Mouse (Mus musculus) limb, embryonic 12.5 days (tissue): ENCODE measurements around the gene Crlf1. TPM values are rescaled to one million over a fixed set of nuclear protein-coding genes. Genes with fewer than 3 reads are reported as not detected.

ENCODE experiments used
- ATAC-seq: fragments of 200-750 bp; cut with Nextera tagmentation; 2 replicates; pipeline ENCODE4 v1.8.0; 2017; ENCODE audit warnings: low read depth, moderate TSS enrichment; ENCODE audit not compliant: insufficient number of reproducible peaks, insufficient read depth, low FRiP score, low TSS enrichment
- H3K27ac ChIP-seq: fragments of 300-500 bp; sonication (generic); 2 replicates; pipeline ENCODE4 v1.5.1; 2016; ENCODE audit warnings: mild to moderate bottlenecking, moderate library complexity
- H3K27me3 ChIP-seq: fragments of 300-500 bp; sonication (generic); 2 replicates; pipeline ENCODE4 v1.6.1; 2016; ENCODE audit warnings: mild to moderate bottlenecking, moderate library complexity
- H3K36me3 ChIP-seq: fragments of 300-500 bp; sonication (generic); 2 replicates; pipeline ENCODE4 v1.6.1; 2016; ENCODE audit warnings: mild to moderate bottlenecking, moderate library complexity
- H3K4me1 ChIP-seq: fragments of 300-500 bp; sonication (generic); replicated peaks from 2 replicates; pipeline ENCODE4 v1.6.1; 2016
- H3K4me2 ChIP-seq: fragments of 300-500 bp; sonication (generic); 2 replicates; pipeline ENCODE4 v1.6.1; 2016; ENCODE audit warnings: mild to moderate bottlenecking, moderate library complexity
- H3K4me3 ChIP-seq: fragments of 300-500 bp; sonication (generic); replicated peaks from 2 replicates; pipeline ENCODE4 v1.5.1; 2016; ENCODE audit warnings: mild to moderate bottlenecking
- H3K9ac ChIP-seq: fragments of 300-500 bp; sonication (generic); replicated peaks from 2 replicates; pipeline ENCODE4 v1.6.1; 2016; ENCODE audit warnings: mild to moderate bottlenecking, moderate library complexity
- H3K9me3 ChIP-seq: fragments of 300-500 bp; sonication (generic); 2 replicates; pipeline ENCODE4 v1.6.1; 2016; ENCODE audit warnings: mild to moderate bottlenecking, moderate library complexity
- WGBS: fragments of 180-500 bp; shearing (Covaris S2); methylation state at CpG from one replicate; pipeline ENCODE4 v1.1.7; 2016; 5-methylcytosine and 5-hydroxymethylcytosine counted together
- polyA plus RNA-seq: library from polyadenylated mRNA; unstranded; fragments of >200 nt; fragmentation: Nextera tagmentation; extraction: Ambion mirVana; gene quantifications from 2 replicates; pipeline ENCODE4 v1.2.1, GENCODE M21; 2016

Gene Crlf1
- polyA plus RNA-seq, 1 experiment from 2014 or later, result 82.4 TPM

GRCm38 (mm10) chr8:70468733-70469132 is 24.2 kb upstream of the Crlf1 start:
- Histone ChIP-seq H3K9me3 (no peaks in the 10 kb centered on the region), H3K9ac (no peak overlapping the region), H3K27me3 (no peaks in the 10 kb centered on the region), H3K36me3 (peaks cover 10% of the 10 kb centered on the region), H3K4me2 (no peak overlapping the region), H3K4me1 (peaks cover 24% of the 10 kb centered on the region), H3K27ac (no peak overlapping the region), H3K4me3 (no peak overlapping the region)
- ATAC-seq, result no peak
- 88% methylated on average over 4 of the region's 4 CpGs for WGBS

GRCm38 (mm10) chr8:70469295-70469916 is 23.6 kb upstream of the Crlf1 start:
- H3K9ac ChIP-seq, result no peak overlapping the region
- H3K4me3 ChIP-seq, result no peak overlapping the region
- H3K4me2 ChIP-seq, result no peak overlapping the region
- no peak overlapping the region for H3K27ac ChIP-seq
- H3K27me3 ChIP-seq, result no peaks in the 10 kb centered on the region
- WGBS, result 70% methylated on average over 10 of the region's 10 CpGs
- no peaks in the 10 kb centered on the region for H3K9me3 ChIP-seq
- peaks cover 23% of the 10 kb centered on the region for H3K4me1 ChIP-seq
- H3K36me3 ChIP-seq, result peaks cover 10% of the 10 kb centered on the region
- ATAC-seq, result no peak

- H3K4me1 ChIP-seq, result peaks cover 23% of the 10 kb centered on the region
- H3K9ac ChIP-seq, result no peak overlapping the region
- H3K4me2 ChIP-seq, result no peak overlapping the region
- 0 out of 2 replicates have a peak, but pooled peaks have one; percentile 40 for ATAC-seq
- H3K27me3 ChIP-seq, result no peaks in the 10 kb centered on the region
- no peaks in the 10 kb centered on the region for H3K9me3 ChIP-seq
- no peak overlapping the region for H3K4me3 ChIP-seq
- H3K36me3 ChIP-seq, result peaks cover 10% of the 10 kb centered on the region
- H3K27ac ChIP-seq, result no peak overlapping the region
- WGBS, result 69% methylated on average over 2 of the region's 2 CpGs
These were observed 23.0 kb upstream of the Crlf1 start for GRCm38 (mm10) chr8:70469938-70470337.

DNA sequence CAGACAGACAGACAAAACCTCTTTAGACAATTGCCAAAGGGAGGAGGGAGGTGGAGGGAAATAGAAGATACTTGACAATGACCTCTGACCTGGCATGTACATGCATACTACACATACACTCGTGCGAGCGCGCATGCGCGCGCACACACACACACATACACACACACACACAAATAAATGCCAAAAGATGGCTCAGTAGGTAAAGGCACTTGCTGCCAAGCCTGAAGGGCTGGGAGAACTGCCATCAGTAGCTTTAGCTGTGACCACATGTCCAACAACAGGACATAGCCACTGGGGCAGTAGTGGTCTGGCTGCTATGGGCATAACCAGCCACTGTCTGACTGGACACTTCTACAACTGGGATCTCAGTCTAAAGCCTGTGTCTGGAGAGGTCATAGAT is 21.1 kb upstream of the Crlf1 start:
- no peak overlapping the region for H3K9ac ChIP-seq
- H3K27ac ChIP-seq, result no peak overlapping the region
- peaks cover 29% of the 10 kb centered on the region for H3K4me1 ChIP-seq
- H3K27me3 ChIP-seq, result no peaks in the 10 kb centered on the region
- ATAC-seq, result no peak
- H3K4me3 ChIP-seq, result no peak overlapping the region
- H3K4me2 ChIP-seq, result no peak overlapping the region
- no peaks in the 10 kb centered on the region for H3K9me3 ChIP-seq
- H3K36me3 ChIP-seq, result no peaks in the 10 kb centered on the region; the same call in 1 of the 2 replicates
- WGBS, result 98% methylated on average over 7 of the region's 7 CpGs

DNA sequence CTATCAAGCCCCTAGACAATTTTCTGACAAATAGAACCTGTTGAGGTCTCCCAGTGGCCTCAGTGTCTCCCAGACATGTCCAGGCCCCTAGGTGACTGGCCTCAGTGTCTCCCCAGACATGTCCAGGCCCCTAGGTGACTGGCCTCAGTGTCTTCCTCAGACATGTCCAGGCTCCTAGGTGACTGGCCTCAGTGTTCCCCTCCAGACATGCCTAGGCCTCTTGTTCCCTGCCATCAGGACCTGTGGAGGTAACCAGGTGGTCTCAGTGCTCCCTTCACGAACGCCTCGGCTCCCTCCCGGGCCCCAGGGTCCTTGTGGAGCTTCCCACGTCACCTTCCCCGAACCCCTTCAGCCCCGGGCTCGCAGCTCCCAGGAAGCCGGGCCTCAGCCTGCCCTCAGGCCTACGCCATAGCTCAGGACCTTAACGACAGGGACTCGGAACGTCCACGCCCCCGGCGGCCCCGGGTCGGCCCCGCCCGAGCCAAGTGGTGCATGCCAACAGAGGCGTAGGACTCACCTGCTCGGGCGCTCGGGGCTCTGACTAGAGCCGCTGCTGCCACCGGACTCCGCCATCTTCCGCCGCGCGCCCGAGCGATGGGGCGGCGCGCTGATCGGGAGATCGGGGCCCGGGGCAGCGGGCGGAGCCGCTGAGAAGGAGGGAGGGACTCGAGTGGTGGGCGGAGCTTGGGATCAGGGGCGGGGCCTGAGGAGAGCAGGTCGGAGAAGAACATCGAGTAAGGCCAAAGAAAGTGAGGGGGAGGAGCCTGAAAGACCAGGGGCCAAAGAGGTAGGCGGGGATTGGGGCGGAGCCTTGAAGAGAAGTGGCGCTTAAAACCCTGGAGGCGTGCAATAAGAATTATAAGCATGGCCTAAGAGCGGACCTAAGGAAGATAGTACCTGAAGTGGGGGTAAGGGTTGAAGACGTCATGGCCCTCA is 16.4 kb upstream of the Crlf1 start, which contains the start of gene Klhl26:
Gene Klhl26 (minus strand): TSS at position 636 of the 936 bp plus-strand sequence.
- H3K27ac ChIP-seq, result peak within 1 kb of the TSS; percentile 80
- H3K36me3 ChIP-seq, result no peaks in the 10 kb centered on the region
- peak; percentile 79 for ATAC-seq
- peaks cover 4% of the 10 kb centered on the region for H3K27me3 ChIP-seq
- peak within 1 kb of the TSS; percentile 92 for H3K4me2 ChIP-seq
- peak within 1 kb of the TSS; percentile 87 for H3K4me3 ChIP-seq
- H3K9ac ChIP-seq, result peak within 1 kb of the TSS; percentile 88
- peaks cover 9% of the 10 kb centered on the region for H3K4me1 ChIP-seq
- under 1% methylated on average over 53 of the region's 53 CpGs for WGBS
- no peaks in the 10 kb centered on the region for H3K9me3 ChIP-seq

- Histone ChIP-seq H3K27ac (peak overlapping the region; percentile 41), H3K4me2 (peak overlapping the region; percentile 92), H3K9me3 (no peaks in the 10 kb centered on the region), H3K4me1 (peaks cover 9% of the 10 kb centered on the region), H3K36me3 (no peaks in the 10 kb centered on the region), H3K9ac (no peak overlapping the region), H3K27me3 (peaks cover 4% of the 10 kb centered on the region), H3K4me3 (peak overlapping the region; percentile 87)
- ATAC-seq, result peak; percentile 47
- WGBS, result 2% methylated on average over 21 of the region's 21 CpGs
These were observed 15.5 kb upstream of the Crlf1 start for GRCm38 (mm10) chr8:70477269-70477982.

DNA sequence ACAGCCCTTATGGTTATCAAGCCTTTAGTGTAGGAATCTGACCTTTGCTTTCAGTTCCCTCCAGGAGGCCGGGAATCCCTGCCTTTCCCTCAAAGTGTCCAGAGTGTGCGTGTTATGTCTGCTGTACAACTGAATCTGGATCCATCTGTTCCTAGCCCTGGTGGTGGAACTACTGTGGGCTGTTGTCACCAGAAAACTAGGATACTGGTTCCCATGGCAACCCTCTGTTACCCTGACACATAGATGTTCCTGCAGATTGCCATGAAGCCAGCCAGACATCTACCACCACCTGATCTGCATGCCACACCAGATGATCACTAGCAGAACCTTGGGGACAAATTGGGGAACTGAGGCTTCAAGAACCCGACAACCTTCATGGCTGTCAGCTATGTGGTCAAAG is 11.1 kb upstream of the Crlf1 start:
- Histone ChIP-seq H3K4me3 (no peak overlapping the region), H3K9ac (no peak overlapping the region), H3K4me2 (no peak overlapping the region), H3K4me1 (peaks cover 11% of the 10 kb centered on the region), H3K27ac (no peak overlapping the region), H3K36me3 (no peaks in the 10 kb centered on the region), H3K9me3 (no peaks in the 10 kb centered on the region), H3K27me3 (peaks cover 24% of the 10 kb centered on the region)
- no peak for ATAC-seq
- 78% methylated on average over 3 of the region's 3 CpGs for WGBS

- no peak overlapping the region for H3K4me3 ChIP-seq
- H3K4me1 ChIP-seq, result peaks cover 22% of the 10 kb centered on the region
- H3K36me3 ChIP-seq, result no peaks in the 10 kb centered on the region
- ATAC-seq, result no peak
- WGBS, result 58% methylated on average over 2 of the region's 2 CpGs
- H3K27ac ChIP-seq, result no peak overlapping the region
- no peak overlapping the region for H3K9ac ChIP-seq
- no peaks in the 10 kb centered on the region for H3K9me3 ChIP-seq
- peaks cover 29% of the 10 kb centered on the region for H3K27me3 ChIP-seq
- no peak overlapping the region for H3K4me2 ChIP-seq
These were observed 10.0 kb upstream of the Crlf1 start for GRCm38 (mm10) chr8:70482943-70483342.

GRCm38 (mm10) chr8:70486191-70486681 is 6.7 kb upstream of the Crlf1 start:
- Histone ChIP-seq H3K4me1 (peaks cover 55% of the 10 kb centered on the region), H3K27me3 (peaks cover 62% of the 10 kb centered on the region)
- 55% methylated on average over 7 of the region's 7 CpGs for WGBS

DNA sequence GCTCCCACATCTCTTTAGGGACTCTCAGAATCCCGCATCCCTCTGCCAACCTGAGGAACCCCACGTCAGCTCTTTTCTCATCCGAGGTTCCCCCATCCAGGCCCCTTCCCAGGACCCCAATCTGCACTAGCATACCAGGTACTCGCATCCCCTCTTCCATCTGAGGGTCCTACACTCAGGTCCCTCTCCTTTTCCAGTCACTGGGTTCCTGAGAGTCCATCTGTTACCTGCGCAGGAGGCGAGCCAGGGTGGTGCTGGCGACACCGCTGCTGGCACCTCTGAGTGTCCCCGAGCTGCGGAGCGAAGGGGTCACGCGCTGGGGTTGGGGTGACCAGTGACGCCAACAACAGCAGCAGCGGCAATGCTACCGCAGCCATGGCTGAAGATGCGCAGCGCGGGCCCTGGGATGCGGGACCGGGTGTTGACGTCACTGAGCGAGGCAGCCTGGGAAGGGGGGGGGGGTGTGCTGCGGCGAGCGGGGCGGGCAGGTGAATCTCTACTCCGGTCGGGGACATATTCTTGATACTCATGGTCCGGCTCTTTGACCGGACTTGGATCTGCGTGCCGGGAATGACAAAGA is 5.9 kb upstream of the Crlf1 start, which contains the start of gene Tmem59l:
Gene Tmem59l (minus strand): TSS at position 418 of the 580 bp plus-strand sequence.
- WGBS, result 6% methylated on average over 33 of the region's 33 CpGs
- H3K27me3 ChIP-seq, result peaks cover 70% of the 10 kb centered on the region
- no peaks in the 10 kb centered on the region for H3K9me3 ChIP-seq
- H3K36me3 ChIP-seq, result no peaks in the 10 kb centered on the region
- no peak for ATAC-seq
- peak within 1 kb of the TSS; percentile 37 for H3K4me3 ChIP-seq
- H3K4me2 ChIP-seq, result peak within 1 kb of the TSS; percentile 93
- peak within 1 kb of the TSS; percentile 50 for H3K9ac ChIP-seq
- H3K27ac ChIP-seq, result peak within 1 kb of the TSS; percentile 56; the same call in 1 of the 2 replicates
- peaks cover 63% of the 10 kb centered on the region for H3K4me1 ChIP-seq

More at GRCm38 (mm10) chr8:70486191-70486681, 6.7 kb upstream of the Crlf1 start:
- no peak overlapping the region; the same call in 1 of the 2 replicates for H3K9ac ChIP-seq
- no peak overlapping the region for H3K4me3 ChIP-seq
- no peaks in the 10 kb centered on the region for H3K9me3 ChIP-seq
- no peaks in the 10 kb centered on the region for H3K36me3 ChIP-seq
- H3K4me2 ChIP-seq, result peak overlapping the region; percentile 93
- H3K27ac ChIP-seq, result no peak overlapping the region
- no peak for ATAC-seq
